Mouse (Mus musculus) C2C12 (cell line): ENCODE data around the gene Nudt14.

Source experiments
- CEBPB ChIP-seq: IDR thresholded peaks from one replicate; pipeline ENCODE4 v1.6.1; 2011; ENCODE audit warnings: low read depth, mild to moderate bottlenecking, control low read depth, moderate library complexity
- CTCF ChIP-seq: IDR thresholded peaks from one replicate; pipeline ENCODE4 v1.5.1; 2011; ENCODE audit not compliant: control insufficient read depth, insufficient read depth, insufficient read length
- MAX ChIP-seq: IDR thresholded peaks from one replicate; pipeline ENCODE4 v1.6.1; 2011; ENCODE audit warnings: mild to moderate bottlenecking, control low read depth
- MYOD1 ChIP-seq: IDR thresholded peaks from one replicate; pipeline ENCODE4 v1.6.1; 2011; ENCODE audit warnings: low read depth; ENCODE audit not compliant: control insufficient read depth, insufficient read length

- TF ChIP-seq CTCF, result no peak
- no peak for TF ChIP-seq MAX
- TF ChIP-seq MYOD1, result no peak
- no peak for TF ChIP-seq CEBPB
Measured at GRCm38 (mm10) chr12:112914527-112914926, 27.4 kb downstream of the Nudt14 start.
